Mouse (Mus musculus): ENCODE data around the gene Ccdc107.

Ccdc107 gene

DNA sequence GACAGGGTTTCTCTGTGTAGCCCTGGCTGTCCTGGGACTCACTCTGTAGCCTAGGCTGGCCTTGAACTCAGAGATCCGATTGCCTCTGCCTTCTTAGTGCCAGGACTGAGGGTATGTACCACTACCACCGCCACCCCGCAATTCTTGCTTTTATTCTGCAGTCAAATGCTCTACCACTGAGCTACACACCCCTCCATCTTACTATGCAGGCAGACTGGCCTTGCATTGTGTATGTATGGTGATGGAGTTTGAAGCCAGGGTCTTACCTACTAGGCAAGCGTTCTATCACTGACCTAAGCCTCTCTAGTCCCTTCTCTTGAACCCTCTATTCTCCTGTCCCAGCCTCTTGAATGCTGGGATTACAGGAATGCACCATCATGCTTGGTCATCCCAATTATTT is 20.6 kb downstream of the Ccdc107 start:
- no peak for DNase-seq (ENCODE audit: low spot score)

DNA sequence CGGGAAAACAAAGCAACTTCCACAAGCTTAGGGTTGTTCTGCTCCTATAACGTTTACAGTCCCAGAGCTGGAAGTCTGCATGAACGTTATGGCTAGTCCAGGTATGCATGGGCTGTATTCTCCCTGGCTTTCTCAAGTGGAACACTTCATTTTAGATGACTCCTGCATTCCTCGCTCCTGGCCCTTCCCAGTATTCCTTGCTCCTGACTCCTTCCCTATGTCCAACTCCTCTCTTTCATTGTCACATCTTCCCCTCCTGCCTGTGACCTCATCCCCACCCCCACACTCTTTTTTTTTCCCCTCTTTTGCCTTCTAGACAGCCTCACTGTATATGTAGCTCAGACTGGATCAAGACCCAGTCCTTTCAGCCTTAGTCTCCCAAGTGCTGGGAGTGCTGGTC is 21.1 kb downstream of the Ccdc107 start:
- DNase-seq (ENCODE audit: low spot score), result no peak

DNA sequence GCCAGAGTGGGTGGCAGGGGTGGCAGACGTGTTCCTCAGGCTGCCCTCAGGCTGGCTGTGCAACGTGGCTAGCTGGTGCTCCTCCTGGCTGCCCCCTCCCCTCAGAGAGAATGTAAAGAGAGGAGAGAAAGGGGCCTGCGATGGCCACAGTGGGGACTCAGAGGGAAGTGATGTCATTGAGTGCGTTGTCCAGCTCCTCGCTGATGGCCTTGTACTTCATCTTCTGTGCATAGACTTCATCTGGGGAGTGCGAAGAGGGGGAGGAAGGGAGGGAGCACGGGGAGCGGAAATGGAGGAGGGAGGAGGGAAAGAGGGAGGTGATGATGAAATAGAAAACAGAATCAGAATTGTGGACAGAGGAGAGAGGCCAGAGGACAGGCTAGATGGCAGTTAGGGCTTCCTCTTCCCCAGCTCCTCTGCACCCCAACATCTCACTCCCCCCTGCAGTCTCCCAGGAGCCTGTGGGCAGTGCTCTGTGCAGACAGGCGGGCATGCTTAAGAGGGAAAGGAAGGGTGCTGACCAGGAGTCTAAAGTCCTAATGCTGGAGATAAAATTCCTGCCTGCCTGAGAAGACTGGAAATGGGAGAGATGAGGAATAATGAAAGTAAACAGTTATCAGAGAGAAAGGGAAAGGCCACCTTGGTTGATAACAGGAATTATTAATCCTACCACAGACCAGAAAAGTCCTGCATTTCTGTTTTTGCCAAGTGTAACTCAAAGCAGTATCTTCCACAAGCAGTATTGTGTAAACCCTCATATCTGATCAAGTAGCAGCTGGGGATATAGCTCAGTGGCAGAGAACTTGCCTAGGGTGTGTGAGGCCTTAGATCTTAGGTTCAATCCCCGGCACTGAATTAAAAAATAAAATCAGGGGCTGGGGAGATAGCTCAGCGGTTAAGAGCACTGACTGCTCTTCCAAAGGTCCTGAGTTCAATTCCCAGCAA is 23.3 kb downstream of the Ccdc107 start:
- DNase-seq (ENCODE audit: low spot score), result no peak

- DNase-seq (ENCODE audit: low spot score), result no peak
Measured at GRCm38 (mm10) chr4:43519551-43519950, 26.9 kb downstream of the Ccdc107 start.

GRCm38 (mm10) chr4:43519956-43520355 is 27.3 kb downstream of the Ccdc107 start:
- peak; percentile 83 for DNase-seq (ENCODE audit: low spot score)

GRCm38 (mm10) chr4:43527880-43528279 is 35.2 kb downstream of the Ccdc107 start:
- DNase-seq (ENCODE audit: low spot score), result no peak

GRCm38 (mm10) chr4:43528487-43528886 is 35.8 kb downstream of the Ccdc107 start:
- no peak for DNase-seq (ENCODE audit: low spot score)

GRCm38 (mm10) chr4:43530081-43530501 is 37.4 kb downstream of the Ccdc107 start:
- DNase-seq (ENCODE audit: low spot score), result no peak

- peak; percentile 72 for DNase-seq (ENCODE audit: low spot score)
Measured at GRCm38 (mm10) chr4:43530581-43530980, 37.9 kb downstream of the Ccdc107 start.

GRCm38 (mm10) chr4:43533270-43533669 is 40.6 kb downstream of the Ccdc107 start:
- DNase-seq (ENCODE audit: low spot score), result peak; percentile 56

- DNase-seq (ENCODE audit: low spot score), result no peak
Measured at GRCm38 (mm10) chr4:43535628-43536027, 42.9 kb downstream of the Ccdc107 start.

DNA sequence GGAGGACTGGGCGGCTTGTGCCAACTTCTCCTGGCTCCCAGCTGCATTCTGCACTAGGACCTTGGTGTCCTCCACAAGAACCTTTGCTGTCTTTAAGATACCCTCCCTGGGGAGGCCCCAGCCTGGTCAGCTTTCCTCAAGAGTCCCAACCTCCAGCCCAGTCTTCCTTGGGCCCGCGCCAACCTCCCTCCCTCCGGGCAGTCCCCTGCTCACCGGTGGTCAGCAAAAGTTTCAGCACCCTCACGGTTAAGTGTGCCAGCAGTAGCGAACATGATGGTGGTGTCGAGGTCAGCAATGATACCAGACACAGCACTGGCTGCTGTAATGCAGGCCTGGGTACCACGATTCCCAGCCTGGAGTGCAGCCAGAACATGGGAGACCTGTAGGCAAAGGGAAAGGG is 43.3 kb downstream of the Ccdc107 start:
- DNase-seq (ENCODE audit: low spot score), result no peak

DNA sequence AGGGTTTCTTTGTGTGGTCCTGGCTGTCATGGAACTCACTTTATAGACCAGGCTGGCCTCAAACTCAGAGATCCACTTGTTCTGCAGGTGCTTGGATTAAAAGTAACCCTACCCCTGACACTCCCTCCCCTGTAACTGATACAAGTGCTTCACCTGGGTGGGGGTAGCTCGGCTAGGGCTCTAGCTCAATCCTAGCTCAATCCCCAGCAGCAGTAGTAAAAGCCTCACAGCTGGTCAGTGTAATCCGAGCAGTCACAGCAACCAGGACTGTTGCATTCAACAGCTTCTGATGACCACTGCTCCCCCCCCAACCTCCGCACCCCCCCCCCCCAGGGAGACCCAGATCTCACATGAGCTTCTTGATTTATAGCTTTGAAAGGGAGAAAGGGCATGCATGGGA is 49.3 kb downstream of the Ccdc107 start:
- no peak for DNase-seq (ENCODE audit: low spot score)
